Mouse (Mus musculus) liver, embryonic 15.5 days (tissue): ENCODE measurements around the gene Samd13. TPM values are rescaled to one million over a fixed set of nuclear protein-coding genes. Genes with fewer than 3 reads are reported as not detected.

Source experiments
- ATAC-seq: fragments of 200-750 bp; cut with Nextera tagmentation; 2 replicates; pipeline ENCODE4 v1.8.0; 2017; ENCODE audit warnings: moderate number of reproducible peaks, mild to moderate bottlenecking, moderate library complexity; ENCODE audit not compliant: insufficient read depth
- H3K27ac ChIP-seq: fragments of 300-500 bp; sonication (generic); replicated peaks from 2 replicates; pipeline ENCODE4 v1.5.1; 2015; ENCODE audit warnings: mild to moderate bottlenecking, inconsistent platforms
- H3K27me3 ChIP-seq: fragments of 300-500 bp; sonication (generic); 2 replicates; pipeline ENCODE4 v1.6.1; 2015; ENCODE audit warnings: mild to moderate bottlenecking, inconsistent platforms
- H3K36me3 ChIP-seq: fragments of 300-500 bp; sonication (generic); replicated peaks from 2 replicates; pipeline ENCODE4 v1.6.1; 2015; ENCODE audit warnings: moderate library complexity, mild to moderate bottlenecking, inconsistent platforms
- H3K4me1 ChIP-seq: fragments of 300-500 bp; sonication (generic); replicated peaks from 2 replicates; pipeline ENCODE4 v1.6.1; 2015; ENCODE audit warnings: inconsistent platforms
- H3K4me2 ChIP-seq: fragments of 300-500 bp; sonication (generic); 2 replicates; pipeline ENCODE4 v1.6.1; 2015; ENCODE audit warnings: moderate library complexity, mild to moderate bottlenecking, inconsistent platforms
- H3K4me3 ChIP-seq: fragments of 300-500 bp; sonication (generic); replicated peaks from 2 replicates; pipeline ENCODE4 v1.5.1; 2015; ENCODE audit warnings: mild to moderate bottlenecking, inconsistent platforms
- H3K9ac ChIP-seq: fragments of 300-500 bp; sonication (generic); 2 replicates; pipeline ENCODE4 v1.6.1; 2015; ENCODE audit warnings: moderate library complexity, mild to moderate bottlenecking, inconsistent platforms
- H3K9me3 ChIP-seq: fragments of 300-500 bp; sonication (generic); replicated peaks from 2 replicates; pipeline ENCODE4 v1.6.1; 2016; ENCODE audit warnings: inconsistent platforms
- WGBS: fragments of 180-500 bp; shearing (Covaris S2); methylation state at CpG from one replicate; pipeline ENCODE4 v1.1.7; 2015; ENCODE audit warnings: mixed read lengths; ENCODE audit not compliant: insufficient replicate concordance; 5-methylcytosine and 5-hydroxymethylcytosine counted together
- polyA plus RNA-seq: library from polyadenylated mRNA; unstranded; fragments of >200 nt; fragmentation: Nextera tagmentation; extraction: Ambion mirVana; gene quantifications from 2 replicates; pipeline ENCODE4 v1.2.1, GENCODE M21; 2015

Samd13 gene
- polyA plus RNA-seq, 1 experiment from 2014 or later, result 0.45 TPM

DNA sequence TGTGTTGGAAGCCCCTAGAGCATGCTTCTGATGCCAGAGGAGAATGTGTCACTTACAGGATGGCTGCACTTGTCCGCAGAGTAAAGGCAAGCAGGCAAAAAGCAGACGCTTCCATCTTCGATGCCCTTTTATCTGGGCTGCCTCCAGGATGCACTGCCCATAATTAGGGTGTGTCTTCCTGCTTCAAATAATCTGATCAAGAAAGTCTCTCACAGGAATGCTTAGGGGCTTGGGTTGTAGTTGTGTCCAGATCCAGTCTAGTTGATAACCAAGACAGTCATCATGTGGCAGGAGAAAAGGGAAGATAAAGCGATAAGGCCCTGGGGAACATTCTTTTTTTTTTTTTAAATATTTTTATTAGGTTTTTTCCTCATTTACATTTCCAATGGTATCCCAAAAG is 69.9 kb downstream of the Samd13 start, which contains the start of gene Dnase2b:
TSS of gene Dnase2b (minus strand) at position 101 of the 400 bp plus-strand sequence.
- ATAC-seq, result no peak
- Histone ChIP-seq H3K4me3 (no peak within 1 kb of the TSS), H3K27me3 (no peaks in the 10 kb centered on the region), H3K4me1 (peaks cover 18% of the 10 kb centered on the region), H3K9ac (no peak within 1 kb of the TSS), H3K36me3 (no peaks in the 10 kb centered on the region), H3K4me2 (no peak within 1 kb of the TSS), H3K27ac (no peak within 1 kb of the TSS), H3K9me3 (no peaks in the 10 kb centered on the region)
- WGBS, result 36% methylated on average over 4 of the region's 4 CpGs

DNA sequence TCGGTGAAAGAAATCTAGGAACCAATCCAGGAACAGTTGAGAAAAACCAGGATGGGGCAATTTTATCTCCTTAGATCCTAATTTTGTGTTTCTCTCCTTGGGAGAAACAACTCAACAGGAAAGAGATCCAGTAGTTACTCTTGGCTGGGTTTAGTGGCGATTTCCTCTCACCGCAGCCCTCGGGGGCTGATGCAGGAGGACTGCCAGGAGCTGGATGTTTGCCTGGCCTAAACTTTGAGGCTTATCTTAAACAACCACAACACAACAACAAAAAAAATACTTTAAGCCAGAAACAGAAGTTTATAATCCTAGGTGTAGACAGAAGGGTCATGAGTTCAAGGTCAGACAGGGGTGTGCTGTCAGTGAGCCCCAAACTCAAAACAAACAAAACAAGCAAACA is 73.6 kb downstream of the Samd13 start:
- no peak for ATAC-seq
- 55% methylated on average over 4 of the region's 4 CpGs for WGBS

DNA sequence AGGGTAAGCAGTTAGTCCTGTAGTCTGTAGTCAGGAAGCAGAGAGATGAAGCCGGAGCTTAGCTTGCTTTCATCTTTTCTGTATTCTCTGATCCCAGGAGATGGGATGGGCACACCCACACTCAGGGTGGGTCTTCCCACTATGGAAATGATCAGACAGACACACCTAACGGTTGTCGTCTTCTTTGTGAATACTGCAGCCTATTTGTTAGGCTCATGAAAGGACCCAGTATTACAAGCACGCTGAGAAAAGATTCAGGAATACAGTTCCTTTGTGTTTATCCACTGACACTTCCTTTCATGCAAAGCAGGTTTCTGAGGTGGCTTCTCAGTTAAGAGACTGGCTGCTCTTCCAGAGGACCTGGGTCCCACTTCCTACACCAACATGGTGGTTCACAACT is 74.1 kb downstream of the Samd13 start:
- H3K36me3 ChIP-seq, result no peaks in the 10 kb centered on the region

More for the DNA sequence above, 73.6 kb downstream of the Samd13 start:
- Histone ChIP-seq H3K27me3 (no peaks in the 10 kb centered on the region), H3K27ac (no peak overlapping the region), H3K36me3 (no peaks in the 10 kb centered on the region), H3K4me1 (0 out of 2 replicates have a peak, but pooled peaks cover 4% of the 10 kb centered on the region), H3K9me3 (no peaks in the 10 kb centered on the region), H3K4me2 (no peak overlapping the region), H3K9ac (no peak overlapping the region), H3K4me3 (no peak overlapping the region)

DNA sequence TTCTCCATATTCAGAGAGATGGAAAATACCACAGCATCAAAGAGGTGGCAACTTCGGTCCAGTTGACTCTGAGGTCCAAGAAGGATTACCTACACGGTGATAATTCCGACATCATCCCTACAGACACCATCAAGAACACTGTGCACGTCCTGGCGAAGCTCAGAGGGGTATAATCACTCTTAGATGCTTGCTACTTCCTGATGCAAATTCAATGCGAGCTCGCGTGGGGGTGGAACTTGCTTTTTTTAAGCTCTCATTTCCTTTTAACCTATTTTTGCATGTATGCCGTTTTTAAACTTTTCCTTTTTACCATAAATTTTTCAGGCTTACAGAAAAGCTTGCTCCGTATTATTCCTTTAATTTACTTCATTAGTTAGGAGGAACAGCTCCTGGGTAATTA is 75.1 kb downstream of the Samd13 start:
- ATAC-seq, result no peak
- Histone ChIP-seq H3K9ac (no peak overlapping the region), H3K27ac (no peak overlapping the region), H3K4me2 (no peak overlapping the region), H3K36me3 (no peaks in the 10 kb centered on the region), H3K4me3 (no peak overlapping the region), H3K27me3 (no peaks in the 10 kb centered on the region), H3K4me1 (0 out of 2 replicates have a peak, but pooled peaks cover 1% of the 10 kb centered on the region), H3K9me3 (no peaks in the 10 kb centered on the region)
- WGBS, result 65% methylated on average over 10 of the region's 10 CpGs

More for the DNA sequence above, 74.1 kb downstream of the Samd13 start:
- Histone ChIP-seq H3K9ac (no peak overlapping the region), H3K4me2 (no peak overlapping the region), H3K27ac (no peak overlapping the region), H3K4me3 (no peak overlapping the region), H3K27me3 (no peaks in the 10 kb centered on the region), H3K4me1 (0 out of 2 replicates have a peak, but pooled peaks cover 4% of the 10 kb centered on the region), H3K9me3 (no peaks in the 10 kb centered on the region)
- 67% methylated on average over 4 of the region's 4 CpGs for WGBS
- ATAC-seq, result no peak

DNA sequence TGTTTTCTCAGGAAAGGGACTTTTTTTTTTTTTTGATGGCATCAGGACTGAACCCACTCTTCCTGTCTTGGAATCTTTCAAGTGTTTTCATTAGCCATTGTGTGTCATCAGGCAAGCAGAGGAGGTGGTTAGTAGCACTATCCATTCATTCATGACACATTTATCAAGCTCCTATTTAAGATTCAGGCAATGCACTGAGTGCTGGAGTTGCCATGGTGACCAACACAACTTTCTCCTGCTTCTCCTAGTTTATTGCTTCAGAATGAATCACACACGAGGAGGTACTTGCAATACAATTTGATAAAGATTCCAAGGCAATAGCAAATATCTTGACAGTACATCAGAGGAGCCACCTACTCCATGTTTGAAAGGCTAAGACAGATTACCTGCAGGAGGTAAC is 78.0 kb downstream of the Samd13 start:
- Histone ChIP-seq H3K4me1 (no peaks in the 10 kb centered on the region), H3K36me3 (no peaks in the 10 kb centered on the region), H3K4me2 (no peak overlapping the region), H3K27me3 (no peaks in the 10 kb centered on the region), H3K9ac (no peak overlapping the region), H3K27ac (no peak overlapping the region), H3K9me3 (no peaks in the 10 kb centered on the region), H3K4me3 (no peak overlapping the region)
- 34% methylated on average over 1 of the region's 1 CpGs for WGBS
- ATAC-seq, result no peak

DNA sequence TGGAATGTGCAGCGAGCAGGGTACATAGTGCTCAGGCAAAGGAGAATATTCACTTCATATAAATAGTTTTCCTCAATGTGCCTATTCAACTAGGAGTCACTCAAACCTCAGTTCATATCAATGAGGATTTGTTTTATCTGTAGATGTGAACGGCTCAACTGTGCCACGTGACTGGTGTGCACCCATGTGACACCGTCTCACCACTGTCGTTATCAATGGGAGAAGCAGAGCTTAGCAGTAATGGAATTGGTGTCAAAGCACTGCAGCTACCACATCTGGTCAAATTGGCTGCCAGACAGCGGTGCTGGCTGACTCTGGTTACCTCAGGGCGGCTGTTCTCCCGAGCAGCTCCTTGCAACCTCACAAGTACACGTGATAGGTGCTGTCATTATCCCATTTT is 80.7 kb downstream of the Samd13 start:
- no peaks in the 10 kb centered on the region for H3K27me3 ChIP-seq
- H3K36me3 ChIP-seq, result no peaks in the 10 kb centered on the region
- H3K4me1 ChIP-seq, result peaks cover 10% of the 10 kb centered on the region
- H3K9ac ChIP-seq, result no peak overlapping the region
- H3K4me3 ChIP-seq, result no peak overlapping the region
- ATAC-seq, result no peak
- H3K9me3 ChIP-seq, result no peaks in the 10 kb centered on the region
- 59% methylated on average over 9 of the region's 9 CpGs for WGBS
- H3K27ac ChIP-seq, result no peak overlapping the region
- no peak overlapping the region for H3K4me2 ChIP-seq

DNA sequence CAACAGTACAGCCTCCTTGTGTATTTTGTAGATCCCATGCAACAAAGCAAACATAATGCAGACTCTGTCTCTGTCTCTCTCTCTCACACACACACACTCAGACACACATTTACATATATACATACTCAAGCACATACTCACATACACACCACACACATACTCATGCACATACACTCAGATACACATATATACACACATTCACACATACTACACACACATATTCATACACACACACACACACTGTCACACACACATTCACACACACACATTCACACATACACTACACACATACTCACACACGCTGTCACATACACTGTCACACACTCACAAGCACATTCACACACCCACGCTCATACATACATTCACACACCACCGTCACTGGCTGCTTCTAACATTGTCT is 82.9 kb downstream of the Samd13 start:
- Histone ChIP-seq H3K9ac (no peak overlapping the region), H3K4me1 (peaks cover 10% of the 10 kb centered on the region), H3K36me3 (no peaks in the 10 kb centered on the region), H3K27ac (no peak overlapping the region), H3K27me3 (no peaks in the 10 kb centered on the region), H3K4me3 (no peak overlapping the region), H3K9me3 (no peaks in the 10 kb centered on the region), H3K4me2 (no peak overlapping the region)
- no peak for ATAC-seq
- WGBS, result 72% methylated on average over 3 of the region's 3 CpGs

DNA sequence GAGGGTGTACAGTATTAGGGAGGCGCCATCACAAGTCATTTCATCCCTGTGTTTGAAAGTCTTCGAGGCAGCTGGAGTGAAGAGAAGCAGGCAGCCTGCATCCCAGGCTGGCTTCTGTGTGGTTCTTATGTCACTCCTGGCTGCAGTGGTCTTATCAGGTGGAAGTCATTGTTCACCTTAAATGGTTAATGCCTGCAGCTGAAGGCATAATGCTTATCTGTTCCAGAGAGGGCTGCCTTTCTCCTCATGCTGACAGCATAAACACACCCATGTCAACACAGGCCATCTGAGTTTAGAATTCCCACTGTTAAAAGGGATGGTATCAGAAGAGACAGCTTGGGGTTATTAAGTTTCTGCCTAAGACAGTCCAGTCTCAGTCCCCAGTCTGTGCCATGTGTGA is 84.2 kb downstream of the Samd13 start:
- H3K9ac ChIP-seq, result no peak overlapping the region
- WGBS, result 57% methylated on average over 2 of the region's 2 CpGs
- H3K4me3 ChIP-seq, result no peak overlapping the region
- no peaks in the 10 kb centered on the region for H3K9me3 ChIP-seq
- peak; percentile 60 for ATAC-seq
- H3K4me1 ChIP-seq, result peaks cover 12% of the 10 kb centered on the region
- H3K4me2 ChIP-seq, result no peak overlapping the region
- no peaks in the 10 kb centered on the region for H3K36me3 ChIP-seq
- no peak overlapping the region for H3K27ac ChIP-seq
- H3K27me3 ChIP-seq, result no peaks in the 10 kb centered on the region

DNA sequence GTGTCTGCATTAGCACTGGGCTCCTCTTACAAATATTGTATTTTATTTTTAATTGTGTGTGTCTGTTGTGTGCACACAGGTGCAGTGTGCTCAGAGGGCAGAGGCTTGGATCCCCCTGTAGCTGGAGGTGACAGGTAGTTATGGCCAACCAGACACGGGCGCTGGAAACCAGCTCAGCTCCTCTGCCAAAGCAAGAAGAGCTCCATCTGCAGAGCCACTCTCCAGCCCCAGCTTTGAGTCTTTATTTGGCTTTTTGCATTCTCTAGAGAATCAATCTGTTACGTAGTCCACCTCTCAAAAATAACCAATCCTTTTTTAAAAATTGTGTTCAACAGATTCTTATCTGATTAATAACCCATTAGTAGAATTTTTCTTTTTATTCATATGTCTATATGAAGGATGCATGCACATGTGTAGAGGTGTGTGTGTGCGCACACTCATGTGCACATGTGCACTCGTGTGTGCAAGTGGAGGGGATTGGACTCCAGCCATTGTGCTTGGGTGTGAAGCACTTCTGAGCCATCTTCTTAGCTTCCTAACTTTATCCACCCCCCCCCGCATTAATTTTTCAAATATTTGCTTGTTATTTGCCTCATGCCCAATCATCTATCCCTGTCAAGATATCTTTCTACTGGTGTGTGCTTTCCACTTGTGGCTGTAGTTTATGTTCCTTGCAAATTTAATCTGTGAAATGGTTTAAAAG is 86.0 kb downstream of the Samd13 start:
- no peak overlapping the region for H3K27ac ChIP-seq
- no peaks in the 10 kb centered on the region for H3K9me3 ChIP-seq
- no peaks in the 10 kb centered on the region for H3K27me3 ChIP-seq
- H3K36me3 ChIP-seq, result no peaks in the 10 kb centered on the region
- H3K9ac ChIP-seq, result no peak overlapping the region
- no peak overlapping the region for H3K4me2 ChIP-seq
- WGBS, result 63% methylated on average over 6 of the region's 6 CpGs
- ATAC-seq, result no peak
- no peak overlapping the region for H3K4me3 ChIP-seq
- peaks cover 16% of the 10 kb centered on the region for H3K4me1 ChIP-seq

DNA sequence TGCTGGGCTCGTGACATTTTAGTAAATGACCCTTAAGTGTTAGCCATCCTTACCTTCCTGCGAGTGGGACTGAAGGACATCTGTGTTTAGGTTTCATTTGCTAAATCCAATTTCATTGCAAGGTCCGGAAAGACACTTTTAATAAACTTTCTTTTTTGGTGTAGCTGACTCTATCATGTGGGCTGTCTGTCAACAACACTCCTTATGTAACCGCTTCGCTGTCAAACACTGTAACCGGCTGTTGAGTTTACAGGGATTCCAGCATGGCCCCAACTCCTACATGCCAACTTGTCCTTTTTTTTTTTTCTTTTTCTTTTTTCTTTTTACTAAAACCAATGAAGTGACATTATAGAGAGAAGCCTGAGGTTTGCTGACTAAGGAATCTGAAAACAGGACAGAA is 87.0 kb downstream of the Samd13 start:
- Histone ChIP-seq H3K4me2 (no peak overlapping the region), H3K27ac (no peak overlapping the region), H3K9me3 (no peaks in the 10 kb centered on the region), H3K4me3 (no peak overlapping the region), H3K36me3 (no peaks in the 10 kb centered on the region), H3K9ac (no peak overlapping the region), H3K27me3 (no peaks in the 10 kb centered on the region), H3K4me1 (peaks cover 16% of the 10 kb centered on the region)
- WGBS, result 64% methylated on average over 6 of the region's 6 CpGs
- no peak for ATAC-seq

DNA sequence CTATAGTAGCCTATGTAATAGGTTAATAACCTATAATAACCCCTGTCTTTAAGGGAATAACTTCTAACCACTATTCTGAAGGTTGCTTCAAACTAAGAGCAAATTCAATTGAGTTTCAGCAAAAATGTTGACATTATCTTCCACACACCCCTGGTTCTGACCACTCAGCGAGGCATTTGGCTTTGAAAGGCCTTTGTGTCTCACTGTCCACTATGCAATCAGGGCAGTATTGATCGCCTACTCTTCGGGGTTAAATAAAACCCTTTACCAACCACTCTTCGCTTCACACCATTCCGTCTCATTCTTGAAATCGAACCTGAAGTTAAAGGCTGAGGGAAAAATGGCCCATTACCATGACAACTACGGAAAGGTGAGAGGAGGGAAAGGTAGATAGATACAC is 88.5 kb downstream of the Samd13 start:
- ATAC-seq, result peak; percentile 26; the same call in 1 of the 2 replicates
- 68% methylated on average over 7 of the region's 7 CpGs for WGBS
- no peak overlapping the region for H3K4me3 ChIP-seq

DNA sequence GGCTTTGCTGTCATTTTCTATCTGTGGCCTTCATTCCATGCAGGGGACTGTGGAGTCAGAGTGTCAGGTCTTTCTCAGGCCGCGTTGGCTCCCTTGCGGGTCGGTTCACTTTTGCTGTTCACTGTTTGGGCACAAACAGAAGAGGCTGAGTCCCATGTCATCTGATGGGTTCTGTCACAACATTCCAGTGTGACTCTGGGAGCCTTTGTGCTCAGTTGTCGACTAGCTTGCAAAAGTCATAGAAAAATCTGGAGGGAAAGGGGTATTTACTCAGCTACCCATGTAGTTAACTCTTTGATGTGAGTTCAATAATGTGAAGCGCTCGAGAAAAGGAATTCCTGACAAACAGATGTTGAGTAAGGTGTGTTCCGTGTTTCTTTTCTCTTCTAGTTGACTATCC is 89.0 kb downstream of the Samd13 start:
- Histone ChIP-seq H3K4me1 (peaks cover 15% of the 10 kb centered on the region), H3K4me2 (no peak overlapping the region), H3K4me3 (no peak overlapping the region), H3K27ac (peak overlapping the region; percentile 59; the same call in 1 of the 2 replicates), H3K9me3 (no peaks in the 10 kb centered on the region), H3K27me3 (no peaks in the 10 kb centered on the region), H3K9ac (no peak overlapping the region), H3K36me3 (no peaks in the 10 kb centered on the region)
- 71% methylated on average over 8 of the region's 8 CpGs for WGBS
- ATAC-seq, result no peak

More for the DNA sequence above, 88.5 kb downstream of the Samd13 start:
- Histone ChIP-seq H3K4me2 (no peak overlapping the region), H3K4me1 (peaks cover 16% of the 10 kb centered on the region), H3K36me3 (no peaks in the 10 kb centered on the region), H3K27ac (peak overlapping the region; percentile 39), H3K27me3 (no peaks in the 10 kb centered on the region), H3K9me3 (no peaks in the 10 kb centered on the region), H3K9ac (no peak overlapping the region)
